Mouse (Mus musculus) megakaryocyte, embryonic 14.5 days (primary cell): ENCODE measurements at regions not wholly inside any gene's neighbourhood (a gene's known extent, or its start where the extent isn't known, plus 50 kb on each side); places are given as distances from the start of the nearest gene placed in this dataset.

Experiments used
- H3K27me3 ChIP-seq: replicated peaks from 2 replicates; pipeline ENCODE3; 2012; ENCODE audit warnings: inconsistent platforms
- H3K36me3 ChIP-seq: replicated peaks from 2 replicates; pipeline ENCODE3; 2012; ENCODE audit warnings: low read length, inconsistent platforms, mixed read lengths
- H3K4me1 ChIP-seq: 2 replicates; pipeline ENCODE4 v1.6.1; 2012; ENCODE audit warnings: inconsistent platforms
- H3K4me3 ChIP-seq: replicated peaks from 2 replicates; pipeline ENCODE3; 2012; ENCODE audit warnings: moderate library complexity, mild to moderate bottlenecking, inconsistent platforms
- H3K9me3 ChIP-seq: 2 replicates; pipeline ENCODE4 v1.6.1; 2012; ENCODE audit warnings: inconsistent platforms
- FLI1 ChIP-seq: IDR thresholded peaks from 2 replicates; pipeline ENCODE4 v1.6.1; 2012; ENCODE audit warnings: low read length, inconsistent platforms, mixed read lengths
- GATA1 ChIP-seq: IDR thresholded peaks from 3 replicates; pipeline ENCODE4 v1.6.1; 2012; ENCODE audit warnings: mixed read lengths, low read length, inconsistent platforms, borderline replicate concordance

DNA sequence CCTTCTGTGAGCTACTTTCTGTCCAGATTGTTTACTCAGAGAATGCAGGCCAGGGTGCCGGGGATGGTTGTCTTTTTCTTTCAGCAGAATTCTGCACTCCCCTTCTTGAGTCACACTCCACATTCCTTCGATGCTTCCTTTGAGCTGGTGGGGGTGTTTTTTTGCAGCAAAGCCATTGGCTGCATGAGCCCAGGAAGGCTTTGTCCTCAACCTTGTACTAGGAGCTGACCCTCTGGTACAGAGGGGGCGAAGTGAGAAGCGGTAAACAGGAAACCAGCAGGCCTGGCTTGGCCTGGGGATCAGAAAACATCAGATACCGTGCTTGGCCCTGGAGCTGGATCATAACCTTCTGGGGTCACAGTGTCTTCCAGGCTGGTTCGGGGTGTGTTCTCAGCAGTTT is 169.9 kb downstream of the Chic2 start:
- Histone ChIP-seq H3K27me3 (peaks cover 5% of the 10 kb centered on the region), H3K4me3 (no peak overlapping the region), H3K4me1 (no peaks in the 10 kb centered on the region), H3K36me3 (no peaks in the 10 kb centered on the region), H3K9me3 (no peaks in the 10 kb centered on the region)
- no peak for TF ChIP-seq GATA1
- no peak for TF ChIP-seq FLI1

DNA sequence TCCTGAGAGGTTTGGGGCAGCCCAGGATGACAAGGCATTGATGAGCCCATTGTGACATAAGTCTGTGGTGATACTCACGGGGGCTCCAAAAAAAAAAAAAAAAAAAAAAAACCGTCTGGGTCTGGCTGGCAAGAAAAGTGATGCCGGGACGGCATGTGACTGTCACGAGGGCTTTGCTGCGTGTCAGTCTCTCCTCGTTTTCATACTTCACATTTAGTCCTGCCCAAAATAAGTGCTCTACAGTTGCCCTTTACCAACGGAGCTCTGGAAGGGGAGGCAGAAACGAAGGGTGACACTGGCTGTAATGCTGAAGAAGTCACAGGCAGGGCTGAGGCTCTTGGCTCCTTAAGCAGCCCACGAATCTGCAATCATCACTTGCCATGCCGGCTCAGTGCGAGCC is 167.9 kb upstream of the Lnx1 start:
- Histone ChIP-seq H3K4me3 (no peak overlapping the region), H3K36me3 (no peaks in the 10 kb centered on the region), H3K4me1 (no peaks in the 10 kb centered on the region), H3K27me3 (no peaks in the 10 kb centered on the region), H3K9me3 (0 out of 2 replicates have a peak, but pooled peaks cover 9% of the 10 kb centered on the region)
- TF ChIP-seq GATA1 (no peak), FLI1 (no peak)

DNA sequence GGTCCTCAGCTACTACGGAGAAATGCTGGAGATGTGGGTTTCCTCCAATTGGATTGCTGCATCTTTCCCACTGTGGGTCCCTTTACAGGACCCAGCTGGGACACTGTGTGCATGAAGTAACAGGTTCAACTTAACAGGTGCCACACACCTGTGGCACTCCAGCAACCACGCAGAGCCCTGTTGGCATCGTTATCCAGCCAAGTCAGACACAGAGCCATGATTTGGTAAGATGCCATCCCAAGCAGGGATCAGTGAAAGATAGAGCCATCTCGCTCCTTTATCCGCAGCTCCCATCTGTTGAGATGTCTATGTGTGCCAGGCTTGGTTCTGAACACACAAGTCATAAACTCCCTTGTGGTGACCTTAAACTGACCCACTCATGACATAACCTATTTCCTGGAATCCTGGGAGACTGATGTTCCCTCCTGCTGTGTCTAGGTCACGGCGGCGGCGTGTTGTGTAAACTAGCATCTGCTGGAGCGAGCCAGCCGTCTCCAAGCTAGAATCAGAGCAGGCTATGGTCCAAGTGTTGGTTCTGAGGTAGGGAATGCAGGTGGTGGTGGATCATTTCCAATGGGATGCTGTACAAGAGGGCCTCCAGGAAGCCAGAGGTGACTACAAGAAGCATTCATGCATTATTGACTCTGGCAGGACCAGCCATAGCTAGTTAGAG is 164.5 kb upstream of the Lnx1 start:
- Histone ChIP-seq H3K36me3 (no peaks in the 10 kb centered on the region), H3K4me3 (no peak overlapping the region), H3K9me3 (peaks cover 12% of the 10 kb centered on the region; the same call in 1 of the 2 replicates), H3K4me1 (no peaks in the 10 kb centered on the region), H3K27me3 (no peaks in the 10 kb centered on the region)
- TF ChIP-seq GATA1 = no peak
- no peak for TF ChIP-seq FLI1

DNA sequence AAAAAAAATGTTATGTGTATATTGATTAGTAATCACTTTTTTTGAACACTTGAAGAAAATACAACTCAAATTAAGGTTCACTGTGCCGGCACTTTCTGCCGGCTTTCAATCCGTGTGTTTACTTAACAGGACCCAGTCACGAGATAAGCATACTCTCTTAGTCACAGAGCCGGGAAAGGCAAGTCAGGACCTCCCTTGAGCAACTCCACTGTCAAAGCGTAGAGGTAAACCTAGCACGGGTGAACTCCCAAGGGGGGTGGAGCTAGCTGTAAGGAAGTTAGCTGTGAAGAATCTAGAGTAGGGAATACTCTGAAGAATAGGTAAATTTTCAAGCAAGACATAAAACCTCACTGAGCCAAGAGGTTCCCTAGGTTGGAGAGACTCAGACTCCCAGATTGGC is 164.0 kb upstream of the Lnx1 start:
- Histone ChIP-seq H3K36me3 (no peaks in the 10 kb centered on the region), H3K27me3 (no peaks in the 10 kb centered on the region), H3K4me3 (no peak overlapping the region), H3K4me1 (no peaks in the 10 kb centered on the region), H3K9me3 (peaks cover 12% of the 10 kb centered on the region; the same call in 1 of the 2 replicates)
- no peak for TF ChIP-seq GATA1
- no peak for TF ChIP-seq FLI1

DNA sequence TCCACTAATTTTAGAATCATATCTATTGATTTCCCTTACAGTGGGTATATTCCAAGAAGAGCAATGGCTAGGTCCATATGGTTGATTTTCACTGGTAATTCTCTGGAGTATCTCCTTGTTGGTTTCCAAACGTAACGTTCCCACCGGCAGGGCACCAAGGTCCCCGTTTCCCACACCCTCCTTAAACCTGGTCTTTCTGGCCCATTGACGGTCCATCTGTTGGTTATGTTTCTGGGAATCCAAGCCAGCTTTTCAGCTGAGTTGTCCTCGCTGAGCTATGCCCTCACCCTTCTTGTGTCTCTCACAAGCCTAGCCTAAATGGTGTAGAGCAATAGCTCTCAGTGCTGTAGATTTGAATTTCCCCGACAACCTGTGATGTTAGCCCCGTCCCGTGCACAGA is 162.7 kb upstream of the Lnx1 start:
- Histone ChIP-seq H3K4me3 (no peak overlapping the region), H3K9me3 (peaks cover 12% of the 10 kb centered on the region; the same call in 1 of the 2 replicates)
- TF ChIP-seq FLI1 = no peak
- TF ChIP-seq GATA1 = no peak

DNA sequence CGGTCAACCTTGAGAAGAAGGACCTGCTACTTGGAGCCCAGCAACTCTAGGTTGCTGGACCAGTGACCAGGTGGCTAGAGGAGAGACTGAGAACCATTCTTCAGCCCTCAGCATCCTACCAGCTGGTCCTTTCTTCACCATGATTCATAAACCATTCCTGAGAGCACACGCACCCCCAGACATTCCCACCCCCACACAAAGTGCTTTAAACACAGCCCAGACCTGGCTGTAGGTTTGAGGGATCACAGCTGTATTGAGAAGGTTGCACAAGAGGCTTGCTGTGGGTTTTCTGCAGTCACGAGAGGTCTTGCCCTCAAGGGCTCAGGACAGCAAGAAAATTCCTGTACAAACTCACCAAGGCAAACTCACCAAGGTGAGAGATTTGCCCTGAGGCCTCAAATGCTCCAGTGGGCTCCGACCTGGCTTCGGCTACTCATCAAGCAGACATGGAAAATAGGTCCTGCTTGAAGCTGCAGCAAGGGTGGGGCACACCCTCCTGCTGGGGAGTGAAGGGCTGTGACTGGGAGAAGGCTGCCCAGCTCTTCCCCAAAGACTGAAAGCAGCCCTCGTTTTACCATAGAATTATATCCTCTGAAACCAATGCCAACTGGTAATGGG is 161.9 kb upstream of the Lnx1 start:
- TF ChIP-seq GATA1 (no peak), FLI1 (no peak)
- Histone ChIP-seq H3K4me1 (no peaks in the 10 kb centered on the region), H3K4me3 (no peak overlapping the region), H3K36me3 (no peaks in the 10 kb centered on the region), H3K9me3 (peaks cover 12% of the 10 kb centered on the region; the same call in 1 of the 2 replicates), H3K27me3 (no peaks in the 10 kb centered on the region)

More for the DNA sequence above, 162.7 kb upstream of the Lnx1 start:
- H3K4me1 ChIP-seq = no peaks in the 10 kb centered on the region
- H3K27me3 ChIP-seq = no peaks in the 10 kb centered on the region
- no peaks in the 10 kb centered on the region for H3K36me3 ChIP-seq

DNA sequence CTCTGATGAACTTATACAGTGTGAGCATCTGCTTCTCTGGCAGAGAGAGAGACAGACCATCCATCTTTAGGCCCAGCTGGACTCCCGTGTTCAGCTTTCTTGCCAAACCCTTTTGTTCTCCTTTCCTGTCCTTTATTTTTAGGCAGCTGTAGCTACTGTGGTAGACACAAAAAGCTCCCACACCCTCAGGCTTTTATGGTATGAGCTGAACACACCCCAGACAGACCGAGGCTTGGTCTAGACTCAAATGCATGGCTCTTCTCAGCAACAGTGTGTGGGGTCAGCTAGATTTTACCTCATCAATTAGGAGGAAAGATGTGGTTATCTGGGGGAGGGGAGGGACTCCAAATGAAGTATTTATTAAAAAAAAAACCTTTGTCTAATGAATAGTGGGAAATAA is 158.6 kb upstream of the Lnx1 start:
- Histone ChIP-seq H3K9me3 (peaks cover 3% of the 10 kb centered on the region; the same call in 1 of the 2 replicates), H3K4me1 (no peaks in the 10 kb centered on the region), H3K4me3 (no peak overlapping the region), H3K36me3 (no peaks in the 10 kb centered on the region), H3K27me3 (peaks cover 2% of the 10 kb centered on the region)
- TF ChIP-seq GATA1 = no peak
- no peak for TF ChIP-seq FLI1

DNA sequence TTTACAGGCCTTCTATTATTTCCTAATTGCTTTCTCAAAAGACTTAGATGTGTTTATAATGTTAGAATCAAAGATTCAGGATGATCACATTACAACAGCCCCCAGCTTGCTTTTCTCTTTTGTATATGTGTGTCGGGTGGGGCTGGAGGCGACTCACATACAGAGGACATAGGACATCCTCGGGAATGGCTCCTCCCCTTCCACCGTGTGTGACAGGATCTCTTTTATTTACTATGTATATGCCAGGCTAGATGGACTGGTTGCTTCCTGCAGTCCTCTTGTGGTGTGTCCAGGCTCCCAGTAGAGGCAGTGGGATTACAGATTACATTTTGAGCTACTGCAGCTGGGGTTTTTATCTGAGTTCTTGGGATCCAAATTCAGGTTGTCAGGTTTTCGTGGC is 155.1 kb upstream of the Lnx1 start:
- no peak overlapping the region for H3K4me3 ChIP-seq
- no peaks in the 10 kb centered on the region for H3K36me3 ChIP-seq
- no peaks in the 10 kb centered on the region for H3K4me1 ChIP-seq
- no peaks in the 10 kb centered on the region; the same call in 1 of the 2 replicates for H3K9me3 ChIP-seq
- no peak for TF ChIP-seq FLI1
- TF ChIP-seq GATA1 = no peak
- peaks cover 2% of the 10 kb centered on the region for H3K27me3 ChIP-seq

DNA sequence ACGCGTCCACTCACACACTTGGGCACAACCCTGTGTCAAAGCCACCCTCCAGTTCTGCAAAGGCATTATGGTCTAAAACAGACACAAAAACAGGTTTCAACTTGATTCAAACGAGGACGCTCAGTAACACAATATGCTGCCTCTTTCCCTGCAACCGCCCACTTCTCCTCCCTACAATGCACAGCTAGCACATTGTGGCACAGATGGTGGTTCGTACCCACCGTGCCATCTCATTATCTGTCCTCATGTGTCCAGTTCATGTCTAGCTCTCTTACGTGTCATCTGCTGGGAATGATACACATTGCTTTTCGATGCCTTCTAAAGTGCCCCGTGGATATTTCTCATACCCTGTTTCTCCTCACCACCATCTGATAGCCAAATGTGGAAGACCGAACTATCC is 154.4 kb upstream of the Lnx1 start:
- no peak for TF ChIP-seq GATA1
- no peak for TF ChIP-seq FLI1
- Histone ChIP-seq H3K4me3 (peak overlapping the region; percentile 42), H3K36me3 (no peaks in the 10 kb centered on the region), H3K4me1 (no peaks in the 10 kb centered on the region), H3K9me3 (no peaks in the 10 kb centered on the region), H3K27me3 (peaks cover 2% of the 10 kb centered on the region)

DNA sequence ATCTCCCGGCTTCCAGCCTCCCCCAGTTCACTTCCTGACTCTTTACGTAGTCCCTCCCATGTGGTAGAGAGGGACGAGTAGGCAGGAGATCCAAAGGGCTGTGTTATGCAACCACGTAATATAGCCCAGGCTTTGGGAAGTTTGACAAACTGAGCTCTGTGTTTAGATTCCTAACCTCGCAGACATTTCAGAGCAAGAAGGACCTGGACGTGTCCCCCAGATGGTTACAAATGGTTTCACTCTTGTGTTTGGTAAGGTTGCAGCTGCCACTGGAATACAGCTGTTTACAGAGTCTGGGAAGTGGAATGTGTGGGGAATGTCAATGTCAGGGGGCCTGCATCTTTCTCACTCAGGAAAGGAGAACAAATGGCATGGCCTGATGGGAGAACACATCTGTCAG is 145.1 kb upstream of the Lnx1 start:
- Histone ChIP-seq H3K9me3 (peaks cover 10% of the 10 kb centered on the region), H3K27me3 (no peaks in the 10 kb centered on the region), H3K4me1 (no peaks in the 10 kb centered on the region), H3K4me3 (no peak overlapping the region), H3K36me3 (no peaks in the 10 kb centered on the region)
- TF ChIP-seq FLI1 = no peak
- no peak for TF ChIP-seq GATA1
